8 mouse cellular contexts compared by ENCODE assay signal in the genomic region with DNA sequence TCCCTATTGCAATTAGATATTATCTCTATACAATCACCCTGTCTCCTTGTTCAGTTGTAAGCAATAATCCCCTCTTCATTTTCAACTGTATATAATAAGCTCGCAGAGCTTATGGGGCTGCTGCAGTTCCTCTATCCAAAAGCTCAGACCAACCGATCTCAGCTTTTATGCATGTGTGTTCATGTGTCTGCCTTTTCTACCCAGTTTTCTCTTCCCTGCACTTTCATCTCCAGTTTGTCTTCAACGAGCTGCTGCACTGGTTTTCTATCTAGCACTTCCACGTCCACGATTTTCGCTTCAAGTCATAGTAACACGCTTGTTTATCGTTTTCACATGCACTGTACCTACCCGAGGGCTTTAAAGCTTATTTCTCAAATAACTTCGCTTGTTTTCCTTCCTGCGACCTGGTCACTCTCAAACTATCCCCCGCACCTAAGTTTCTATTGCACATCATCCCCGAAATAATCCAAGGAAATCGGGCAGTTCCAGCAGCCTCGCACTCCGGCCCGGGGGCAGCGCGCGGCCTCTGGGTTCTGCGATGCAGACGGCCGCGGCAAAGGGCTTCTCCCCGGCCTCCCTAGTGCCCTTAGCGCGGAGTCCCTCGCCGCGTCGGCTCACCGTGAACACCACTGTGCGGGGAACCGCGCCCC. TPM values are rescaled to one million over a fixed set of nuclear protein-coding genes. Genes with fewer than 3 reads are reported as not detected.
A peak's percentile ranks its signal among the peaks of the same experiment; 100 is the strongest.
DNase-seq lines count a peak whose midpoint lies in the region; ATAC-seq and TF ChIP-seq lines count a peak whose summit lies in the region.

No protein-coding gene starts in this region.

- peak overlapping the region; percentile 90 for H3K27ac ChIP-seq in heart, embryonic 10.5 days
- peak overlapping the region; percentile 87; the same call in 1 of the 2 replicates for H3K27ac ChIP-seq in forebrain, embryonic 14.5 days (ENCODE audit: low read depth, low read length)
- peak overlapping the region; percentile 95 for H3K27ac ChIP-seq in liver, postnatal 0 days (ENCODE audit: low read depth)

- peak overlapping the region; percentile 85 for H3K4me2 ChIP-seq in forebrain, embryonic 14.5 days (ENCODE audit: low read length)
- peak overlapping the region; percentile 84 for H3K4me2 ChIP-seq in liver, postnatal 0 days (ENCODE audit: low read depth, low read length)

- no peak for TF ChIP-seq EP300 in liver, postnatal 0 days (IDR thresholded peaks at IDR 0.05; ENCODE audit: low read depth)

- peaks cover 9% of the 10 kb centered on the region for H3K4me1 ChIP-seq in heart, embryonic 10.5 days
- peaks cover 19% of the 10 kb centered on the region for H3K4me1 ChIP-seq in E14TG2a.4 (replicated peaks; ENCODE audit: low read depth, low read length)
- peaks cover 7% of the 10 kb centered on the region; the same call in 1 of the 2 replicates for H3K4me1 ChIP-seq in forebrain, embryonic 14.5 days (ENCODE audit: control insufficient read depth, insufficient read depth, low read length)
- H3K4me1 ChIP-seq in liver, postnatal 0 days (ENCODE audit: insufficient read depth) = peaks cover 11% of the 10 kb centered on the region; the same call in 1 of the 2 replicates

- no peaks in the 10 kb centered on the region for H3K27me3 ChIP-seq in heart, embryonic 10.5 days (ENCODE audit: insufficient read depth, poor library complexity, severe bottlenecking)
- H3K27me3 ChIP-seq in E14TG2a.4 (ENCODE audit: insufficient read depth, low read length) = no peaks in the 10 kb centered on the region
- no peaks in the 10 kb centered on the region for H3K27me3 ChIP-seq in forebrain, embryonic 14.5 days (replicated peaks; ENCODE audit: control insufficient read depth, insufficient read depth, low read length)
- H3K27me3 ChIP-seq in liver, postnatal 0 days (ENCODE audit: insufficient read depth, low read length) = no peaks in the 10 kb centered on the region

- H3K4me3 ChIP-seq in heart, embryonic 10.5 days = peak overlapping the region; percentile 88
- H3K4me3 ChIP-seq in E14TG2a.4 (replicated peaks; ENCODE audit: low read length) = peak overlapping the region; percentile 96
- H3K4me3 ChIP-seq in forebrain, embryonic 14.5 days (ENCODE audit: low read depth, low read length) = peak overlapping the region; percentile 84
- peak overlapping the region; percentile 75 for H3K4me3 ChIP-seq in liver, postnatal 0 days (ENCODE audit: low read depth, low read length)

- H3K36me3 ChIP-seq in heart, embryonic 10.5 days = peaks cover 32% of the 10 kb centered on the region
- peaks cover 41% of the 10 kb centered on the region for H3K36me3 ChIP-seq in E14TG2a.4 (ENCODE audit: insufficient read depth, low read length)
- H3K36me3 ChIP-seq in forebrain, embryonic 14.5 days (ENCODE audit: control insufficient read depth, insufficient read depth, low read length) = peaks cover 29% of the 10 kb centered on the region
- H3K36me3 ChIP-seq in liver, postnatal 0 days (replicated peaks; ENCODE audit: insufficient read depth, low read length) = peaks cover 21% of the 10 kb centered on the region

- TF ChIP-seq CTCF in E14TG2a.4 (conservative IDR thresholded peaks at IDR 0.05; ENCODE audit: low read length) = no peak
- TF ChIP-seq CTCF in liver, postnatal 0 days (IDR thresholded peaks at IDR 0.05; ENCODE audit: low read depth) = no peak

- no peaks in the 10 kb centered on the region for H3K9me3 ChIP-seq in heart, embryonic 10.5 days
- H3K9me3 ChIP-seq in E14TG2a.4 (ENCODE audit: low read length) = no peaks in the 10 kb centered on the region
- no peaks in the 10 kb centered on the region for H3K9me3 ChIP-seq in forebrain, embryonic 14.5 days (replicated peaks; ENCODE audit: control insufficient read depth, low read length)
- H3K9me3 ChIP-seq in liver, postnatal 0 days (ENCODE audit: low read length) = no peaks in the 10 kb centered on the region

- no peak; the same call in none of the 2 replicates for ATAC-seq in forebrain, embryonic 14.5 days
- no peak for ATAC-seq in liver, postnatal 0 days

- no peak for DNase-seq in heart, embryonic 10.5 days (ENCODE audit: low spot score)
- DNase-seq in heart, adult 9 months (ENCODE audit: low spot score in 2 of 2) = no peak
- DNase-seq in forebrain, embryonic 14.5 days (ENCODE audit: low spot score) = peak; percentile 8
- no peak for DNase-seq in liver, postnatal 0 days
- no peak for DNase-seq in cerebellum, adult 11-12 months
- no peak for DNase-seq in urinary bladder, adult 2 months (ENCODE audit: low spot score)
- no peak for DNase-seq in gastrocnemius, adult 8-10 months (ENCODE audit: low spot score in 2 of 2)

- peak overlapping the region; percentile 86 for H3K9ac ChIP-seq in forebrain, embryonic 14.5 days (ENCODE audit: low read length)
- peak overlapping the region; percentile 80 for H3K9ac ChIP-seq in liver, postnatal 0 days (replicated peaks)

- WGBS in heart, embryonic 10.5 days = 1% methylated on average over 35 of the region's 35 CpGs
- under 1% methylated on average over 35 of the region's 35 CpGs for WGBS in forebrain, embryonic 14.5 days
- under 1% methylated on average over 35 of the region's 35 CpGs for WGBS in liver, postnatal 0 days (ENCODE audit: insufficient replicate concordance)

RNA-seq across cellular contexts. Expression of a gene that starts 0.4 kb away (rescaled TPM):
- 24.9 and 25.4 TPM in 2 replicates for polyA plus RNA-seq in heart, embryonic 10.5 days (2016; fragmentation: Nextera tagmentation; extraction: Ambion mirVana)
- polyA plus RNA-seq in forebrain, embryonic 14.5 days (2014; fragmentation: Nextera tagmentation; extraction: Ambion mirVana) = 46.6 and 51.3 TPM in 2 replicates
- 16.0 and 17.9 TPM in 2 replicates for polyA plus RNA-seq in liver, postnatal 0 days (2015; fragmentation: Nextera tagmentation; extraction: Ambion mirVana)
- 16.1 and 18.0 TPM in 2 replicates for polyA plus RNA-seq in urinary bladder, adult 2 months (2012; rRNA removed)
- total RNA-seq in gastrocnemius, adult 8-10 months (2022) = 1 to 10 TPM; 5.4 to 6.8 (median 6.4) TPM

RNA-seq across cellular contexts. Expression of a gene that starts 0.4 kb away (rescaled TPM):
- 36.8 and 43.8 TPM in 2 replicates for polyA plus RNA-seq in heart, embryonic 10.5 days (2016; fragmentation: Nextera tagmentation; extraction: Ambion mirVana)
- polyA plus RNA-seq in forebrain, embryonic 14.5 days (2014; fragmentation: Nextera tagmentation; extraction: Ambion mirVana) = 43.7 and 43.8 TPM in 2 replicates
- 9.8 and 12.1 TPM in 2 replicates for polyA plus RNA-seq in liver, postnatal 0 days (2015; fragmentation: Nextera tagmentation; extraction: Ambion mirVana)
- 17.0 and 18.2 TPM in 2 replicates for polyA plus RNA-seq in urinary bladder, adult 2 months (2012; rRNA removed)
- total RNA-seq in gastrocnemius, adult 8-10 months (2022) = 10 to 100 TPM in 2 of 4 experiments, 1 to 10 TPM in 2; 9.6 to 16.8 (median 10.4) TPM
